Mouse (Mus musculus) small intestine, adult 2 months (tissue): ENCODE measurements around the gene Abcc3. TPM values are rescaled to one million over a fixed set of nuclear protein-coding genes. Genes with fewer than 3 reads are reported as not detected.

Experiments used
- H3K27ac ChIP-seq: fragments of 200-500 bp; 2 replicates; pipeline ENCODE4 v1.5.1; 2012; ENCODE audit warnings: low read depth, low read length, control low read depth, inconsistent platforms; ENCODE audit not compliant: insufficient read depth
- H3K27me3 ChIP-seq: fragments of 200-500 bp; 2 replicates; pipeline ENCODE4 v1.6.1; 2012; ENCODE audit warnings: mild to moderate bottlenecking, moderate library complexity, low read length, inconsistent platforms; ENCODE audit not compliant: control insufficient read depth, insufficient read depth
- H3K36me3 ChIP-seq: fragments of 200-500 bp; 2 replicates; pipeline ENCODE4 v1.6.1; 2012; ENCODE audit warnings: mild to moderate bottlenecking, low read length, control low read depth, inconsistent platforms; ENCODE audit not compliant: control insufficient read depth, insufficient read depth
- H3K4me1 ChIP-seq: fragments of 200-500 bp; 2 replicates; pipeline ENCODE4 v1.6.1; 2012; ENCODE audit warnings: low read length, inconsistent platforms, mixed read lengths; ENCODE audit not compliant: control insufficient read depth, insufficient read depth, insufficient read length
- H3K4me3 ChIP-seq: fragments of 200-500 bp; 2 replicates; pipeline ENCODE4 v1.5.1; 2012; ENCODE audit warnings: low read depth, mild to moderate bottlenecking, control low read depth, inconsistent platforms, low read length, moderate library complexity
- CTCF ChIP-seq: fragments of 200-500 bp; IDR thresholded peaks from 2 replicates; pipeline ENCODE4 v1.5.1; 2012; ENCODE audit warnings: low read depth, mild to moderate bottlenecking, control low read depth, inconsistent platforms, low read length, moderate library complexity, mixed read lengths; ENCODE audit not compliant: insufficient replicate concordance, insufficient read length; ENCODE audit errors: extremely low read depth
- POLR2A ChIP-seq: fragments of 200-500 bp; IDR thresholded peaks from 2 replicates; pipeline ENCODE4 v1.6.1; 2012; ENCODE audit warnings: low read depth, mild to moderate bottlenecking, control low read depth, inconsistent platforms, low read length, moderate library complexity
- WGBS: fragments of 180-500 bp; shearing (Covaris S2); methylation state at CpG from one replicate; pipeline ENCODE4 v1.1.7; 2018; 5-methylcytosine and 5-hydroxymethylcytosine counted together
- polyA plus RNA-seq: library from polyadenylated mRNA; depleted of rRNA; stranded (reverse); fragments of >200 nt; gene quantifications from 2 replicates; pipeline ENCODE4 v1.2.3, GENCODE M21; 2012

The Abcc3 gene
- polyA plus RNA-seq, 1 experiment = 42.4 TPM

DNA sequence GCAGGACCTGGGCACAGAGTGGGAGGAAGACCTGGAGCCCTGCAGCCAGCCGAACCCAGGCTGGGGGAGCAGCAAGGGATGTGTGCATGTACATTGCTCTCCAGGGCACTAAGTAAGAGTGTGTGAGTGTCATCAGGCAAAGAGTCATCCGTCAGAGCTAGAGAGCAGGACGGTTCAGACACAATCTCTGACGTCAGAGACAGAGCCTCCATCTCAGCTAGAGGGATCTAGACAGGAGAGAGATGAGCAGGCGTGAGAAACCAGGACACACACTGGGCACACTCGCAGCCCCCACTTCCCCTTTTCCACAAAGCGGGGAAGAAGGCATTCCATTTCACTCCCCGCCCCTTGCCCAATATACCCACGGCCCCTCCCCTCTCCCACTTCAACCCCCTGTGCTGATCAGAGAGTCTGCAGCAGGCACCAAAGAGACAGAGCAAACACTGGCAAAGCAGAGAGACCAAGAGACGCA, 20.2 kb upstream of the Abcc3 start:
- Histone ChIP-seq H3K27ac (no peak overlapping the region), H3K36me3 (no peaks in the 10 kb centered on the region), H3K4me3 (no peak overlapping the region), H3K27me3 (no peaks in the 10 kb centered on the region), H3K4me1 (peaks cover 13% of the 10 kb centered on the region)
- 31% methylated on average over 10 of the region's 10 CpGs for WGBS
- TF ChIP-seq CTCF = no peak
- TF ChIP-seq POLR2A = no peak

DNA sequence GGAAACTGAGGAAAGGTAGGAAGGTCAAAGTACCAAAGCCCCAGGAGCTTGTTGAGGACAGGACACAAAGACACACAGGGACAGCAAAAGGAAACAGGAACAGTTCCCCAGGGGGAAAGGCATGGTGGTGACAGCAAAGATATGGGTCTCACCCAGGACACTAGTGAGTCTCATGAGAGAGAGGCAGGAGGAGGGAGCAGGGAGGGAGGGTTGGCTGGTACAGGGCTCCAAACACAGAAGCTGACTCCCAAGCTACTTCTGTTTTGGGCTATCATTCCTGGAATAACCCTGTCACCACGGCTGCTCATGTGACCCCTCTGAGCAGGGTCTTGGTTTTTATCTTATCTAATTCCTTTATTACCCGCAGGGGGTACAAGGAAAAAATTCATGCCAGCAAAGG, 19.8 kb upstream of the Abcc3 start:
- 24% methylated on average over 2 of the region's 2 CpGs for WGBS
- no peaks in the 10 kb centered on the region for H3K27me3 ChIP-seq
- H3K27ac ChIP-seq = no peak overlapping the region
- TF ChIP-seq CTCF (no peak), POLR2A (no peak)
- H3K4me1 ChIP-seq = peaks cover 13% of the 10 kb centered on the region
- H3K36me3 ChIP-seq = no peaks in the 10 kb centered on the region
- no peak overlapping the region for H3K4me3 ChIP-seq

DNA sequence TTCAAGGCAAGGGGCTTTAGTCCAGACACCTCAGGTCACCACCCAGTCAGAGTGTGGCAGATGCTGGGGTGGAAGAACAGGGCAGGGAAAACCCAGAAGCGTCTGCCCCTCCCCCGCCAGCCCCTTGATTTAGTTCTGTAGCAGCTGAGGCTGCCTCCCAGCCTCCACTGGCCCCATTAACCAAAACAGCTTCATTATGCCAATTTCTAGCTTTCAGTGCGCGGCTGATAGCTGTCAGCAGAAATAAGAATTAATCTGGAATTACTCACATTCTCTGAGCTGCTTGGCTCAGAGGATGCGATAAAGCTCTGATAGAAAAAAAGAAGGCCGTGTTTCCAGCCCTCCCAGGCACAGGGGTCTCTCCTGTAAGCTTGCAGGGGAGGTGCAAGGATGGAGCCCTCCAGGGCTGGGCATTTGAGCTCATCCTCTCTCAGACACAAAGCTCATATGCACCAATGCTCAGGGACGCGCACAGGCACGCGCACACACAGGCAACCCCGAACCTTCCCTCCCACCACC, 15.1 kb upstream of the Abcc3 start:
- 80% methylated on average over 11 of the region's 11 CpGs for WGBS
- no peaks in the 10 kb centered on the region for H3K27me3 ChIP-seq
- H3K4me1 ChIP-seq = peaks cover 12% of the 10 kb centered on the region; the same call in 1 of the 2 replicates
- H3K27ac ChIP-seq = no peak overlapping the region
- TF ChIP-seq POLR2A (no peak), CTCF (no peak)
- H3K4me3 ChIP-seq = no peak overlapping the region
- H3K36me3 ChIP-seq = no peaks in the 10 kb centered on the region

DNA sequence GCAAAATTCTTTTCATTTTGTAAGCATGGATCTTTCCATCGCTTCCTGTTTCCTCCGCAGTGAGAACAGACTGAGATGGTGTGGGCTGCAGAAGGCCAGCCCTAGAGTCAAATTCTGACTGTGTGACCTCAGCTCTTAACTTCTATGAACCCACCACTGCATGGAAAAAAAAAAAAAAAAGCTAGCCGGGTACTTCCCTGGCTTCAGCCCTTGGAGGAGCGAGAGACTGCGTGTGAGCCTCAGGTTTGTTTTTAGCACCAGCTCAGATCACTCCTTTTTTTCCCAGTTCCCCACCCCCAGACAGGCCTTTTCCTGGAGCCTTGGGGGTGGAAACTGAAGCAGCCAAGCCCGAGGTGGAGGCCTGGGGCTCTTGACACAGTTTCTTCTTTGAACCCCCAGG, 12.6 kb upstream of the Abcc3 start:
- peak overlapping the region; percentile 23; the same call in 1 of the 2 replicates for H3K27ac ChIP-seq
- H3K27me3 ChIP-seq = no peaks in the 10 kb centered on the region
- peaks cover 10% of the 10 kb centered on the region; the same call in 1 of the 2 replicates for H3K4me1 ChIP-seq
- no peak for TF ChIP-seq CTCF
- no peak for TF ChIP-seq POLR2A
- no peaks in the 10 kb centered on the region for H3K36me3 ChIP-seq
- WGBS = 43% methylated on average over 6 of the region's 6 CpGs
- no peak overlapping the region for H3K4me3 ChIP-seq

DNA sequence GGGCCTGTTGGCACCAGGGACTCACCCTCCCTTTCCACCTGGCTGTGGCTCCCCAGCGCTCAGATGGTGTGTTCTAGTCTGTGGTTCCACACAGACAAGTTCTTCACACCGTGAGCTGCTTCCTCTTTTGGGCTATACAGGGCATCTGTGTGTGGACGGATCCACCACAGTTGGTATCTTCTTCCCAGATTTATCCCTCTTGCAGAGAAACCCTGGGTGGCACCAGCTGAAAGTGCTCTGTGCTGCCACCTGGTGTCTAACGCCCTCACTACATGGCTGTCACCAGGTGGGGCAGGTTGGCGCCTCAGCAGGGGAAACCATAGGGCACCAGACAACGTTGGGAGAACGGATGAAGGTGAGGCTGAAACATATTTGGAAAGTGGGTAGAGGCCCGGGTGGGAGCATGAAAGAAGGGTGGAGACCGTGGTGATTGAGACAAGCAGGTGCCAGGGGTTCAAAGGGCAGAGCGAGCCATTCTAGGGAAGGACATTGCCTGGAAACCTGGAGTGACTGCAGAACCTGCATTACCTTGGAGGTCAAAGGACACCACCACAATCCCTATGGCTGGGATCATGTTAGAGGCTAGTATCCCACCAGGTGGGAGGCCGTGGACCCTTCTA, 12.0 kb upstream of the Abcc3 start:
- WGBS = 13% methylated on average over 11 of the region's 11 CpGs
- H3K27me3 ChIP-seq = no peaks in the 10 kb centered on the region
- peaks cover 10% of the 10 kb centered on the region; the same call in 1 of the 2 replicates for H3K4me1 ChIP-seq
- peak; percentile 97 for TF ChIP-seq CTCF
- no peak for TF ChIP-seq POLR2A
- no peak overlapping the region for H3K4me3 ChIP-seq
- H3K36me3 ChIP-seq = no peaks in the 10 kb centered on the region
- H3K27ac ChIP-seq = peak overlapping the region; percentile 23; the same call in 1 of the 2 replicates

DNA sequence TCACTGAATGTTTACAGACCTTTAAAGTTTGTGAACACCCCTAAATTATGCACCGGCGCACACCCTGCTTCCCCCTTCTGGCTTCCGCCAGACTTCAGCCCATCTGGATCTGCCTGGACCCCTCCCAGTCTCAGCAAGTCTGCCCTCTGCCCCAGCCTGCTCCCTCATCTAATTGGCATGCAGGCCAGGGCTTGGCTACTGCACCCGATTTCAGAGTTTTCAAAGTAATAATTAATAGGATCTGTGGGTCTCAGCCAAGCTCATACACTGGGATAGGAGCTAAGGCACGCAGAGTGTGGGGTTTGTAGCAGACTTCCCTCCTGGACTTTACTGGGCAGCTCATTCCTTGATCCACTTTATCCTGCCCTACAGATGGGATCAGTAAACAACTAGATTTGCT, 11.4 kb upstream of the Abcc3 start:
- Histone ChIP-seq H3K36me3 (no peaks in the 10 kb centered on the region), H3K27ac (peak overlapping the region; percentile 4; the same call in 1 of the 2 replicates), H3K4me1 (peaks cover 10% of the 10 kb centered on the region; the same call in 1 of the 2 replicates), H3K4me3 (no peak overlapping the region), H3K27me3 (no peaks in the 10 kb centered on the region)
- TF ChIP-seq POLR2A = no peak
- TF ChIP-seq CTCF = no peak
- 26% methylated on average over 5 of the region's 5 CpGs for WGBS

DNA sequence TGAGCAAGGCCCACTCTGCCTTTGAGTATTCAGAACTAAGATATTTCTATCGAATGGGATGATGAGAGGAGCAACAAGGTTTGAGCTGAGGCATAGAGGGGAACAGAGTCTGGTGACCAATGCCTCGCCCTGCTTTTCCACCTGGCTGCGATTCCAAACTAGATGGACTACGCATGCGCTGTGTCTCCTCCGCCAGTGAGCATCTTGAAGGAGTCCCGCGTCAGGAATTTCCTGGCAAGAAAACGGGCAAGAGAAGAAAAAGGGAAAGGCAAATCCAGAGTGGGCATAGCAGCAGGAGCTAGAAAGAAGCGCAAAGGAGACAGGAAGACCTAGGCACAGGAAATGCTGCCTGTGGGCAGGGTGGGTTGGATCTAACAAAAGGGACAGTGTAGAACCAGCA, 11.0 kb upstream of the Abcc3 start:
- Histone ChIP-seq H3K36me3 (no peaks in the 10 kb centered on the region), H3K27me3 (no peaks in the 10 kb centered on the region), H3K27ac (no peak overlapping the region), H3K4me3 (no peak overlapping the region), H3K4me1 (peaks cover 10% of the 10 kb centered on the region; the same call in 1 of the 2 replicates)
- 42% methylated on average over 10 of the region's 10 CpGs for WGBS
- no peak for TF ChIP-seq POLR2A
- TF ChIP-seq CTCF = no peak
